Mouse (Mus musculus): Measurements from ENCODE around the gene Rtbdn. TPM values are rescaled to one million over a fixed set of nuclear protein-coding genes. Genes with fewer than 3 reads are reported as not detected.

Gene Rtbdn
- polyA plus RNA-seq (2014; fragmentation: Illumina TruSeq; extraction: RNeasy Lipid Tissue Mini Kit (QIAGEN cat#74804)) = not detected

GRCm38 (mm10) chr8:84946528-84947240 is at the start of gene Rtbdn:
Rtbdn (plus strand) TSS chr8:84946991.

GRCm38 (mm10) chr8:84901752-84902151 is 45.0 kb upstream of the Rtbdn start, which contains the start of gene Klf1:
Klf1 (plus strand) TSS chr8:84901928.

GRCm38 (mm10) chr8:84908421-84909161 is 38.2 kb upstream of the Rtbdn start, which contains the start of gene Dnase2a:
Dnase2a (plus strand) TSS chr8:84908560.

GRCm38 (mm10) chr8:84936962-84937546 is 9.7 kb upstream of the Rtbdn start, which contains the start of gene Mast1:
Mast1 (minus strand) TSS chr8:84937359.

GRCm38 (mm10) chr8:84969241-84970134 is 22.7 kb downstream of the Rtbdn start, which contains the start of the genes Gm49661, Prdx2 and Rnaseh2a:
Gm49661 (minus strand) TSS chr8:84969433.
Prdx2 (plus strand) TSS chr8:84969587.
Rnaseh2a (minus strand) TSS chr8:84969767.

GRCm38 (mm10) chr8:84978248-84978940 is 31.6 kb downstream of the Rtbdn start, which contains the start of gene Junb:
Junb (minus strand) TSS chr8:84978718.

GRCm38 (mm10) chr8:84990349-84990748 is 43.6 kb downstream of the Rtbdn start, which contains the start of gene Hook2:
Hook2 (plus strand) TSS chr8:84990603.

Other genes starting within 250 kb of the Rtbdn start
- not detected for gene Lyl1, start 245.5 kb upstream of the Rtbdn start, polyA plus RNA-seq (2014; fragmentation: Illumina TruSeq; extraction: RNeasy Lipid Tissue Mini Kit (QIAGEN cat#74804))
- not detected for gene G430095P16Rik, start 224.0 kb upstream of the Rtbdn start, polyA plus RNA-seq (2014; fragmentation: Illumina TruSeq; extraction: RNeasy Lipid Tissue Mini Kit (QIAGEN cat#74804))
- 44.0 TPM for gene Nfix, start 146.6 kb upstream of the Rtbdn start, polyA plus RNA-seq (2014; fragmentation: Illumina TruSeq; extraction: RNeasy Lipid Tissue Mini Kit (QIAGEN cat#74804))
- 2.4 TPM for gene Dand5, start 124.2 kb upstream of the Rtbdn start, polyA plus RNA-seq (2014; fragmentation: Illumina TruSeq; extraction: RNeasy Lipid Tissue Mini Kit (QIAGEN cat#74804))
- 1.1 TPM for gene Gadd45gip1, start 115.5 kb upstream of the Rtbdn start, polyA plus RNA-seq (2014; fragmentation: Illumina TruSeq; extraction: RNeasy Lipid Tissue Mini Kit (QIAGEN cat#74804))
- gene Rad23a, start 106.3 kb upstream of the Rtbdn start, polyA plus RNA-seq (2014; fragmentation: Illumina TruSeq; extraction: RNeasy Lipid Tissue Mini Kit (QIAGEN cat#74804)) = 3.2 TPM
- gene Calr, start 100.1 kb upstream of the Rtbdn start, polyA plus RNA-seq (2014; fragmentation: Illumina TruSeq; extraction: RNeasy Lipid Tissue Mini Kit (QIAGEN cat#74804)) = 1,005 TPM
- 4.1 TPM for gene Farsa, start 90.0 kb upstream of the Rtbdn start, polyA plus RNA-seq (2014; fragmentation: Illumina TruSeq; extraction: RNeasy Lipid Tissue Mini Kit (QIAGEN cat#74804))
- gene Syce2, start 74.9 kb upstream of the Rtbdn start, polyA plus RNA-seq (2014; fragmentation: Illumina TruSeq; extraction: RNeasy Lipid Tissue Mini Kit (QIAGEN cat#74804)) = 32.4 TPM
- gene Gcdh, start 53.1 kb upstream of the Rtbdn start, polyA plus RNA-seq (2014; fragmentation: Illumina TruSeq; extraction: RNeasy Lipid Tissue Mini Kit (QIAGEN cat#74804)) = 32.8 TPM
- not detected for gene Klf1, start 45.1 kb upstream of the Rtbdn start, polyA plus RNA-seq (2014; fragmentation: Illumina TruSeq; extraction: RNeasy Lipid Tissue Mini Kit (QIAGEN cat#74804))
- 2.5 TPM for gene Dnase2a, start 38.4 kb upstream of the Rtbdn start, polyA plus RNA-seq (2014; fragmentation: Illumina TruSeq; extraction: RNeasy Lipid Tissue Mini Kit (QIAGEN cat#74804))
- not detected for gene Mast1, start 9.6 kb upstream of the Rtbdn start, polyA plus RNA-seq (2014; fragmentation: Illumina TruSeq; extraction: RNeasy Lipid Tissue Mini Kit (QIAGEN cat#74804))
- not detected for gene Gm49661, start 22.4 kb downstream of the Rtbdn start, polyA plus RNA-seq (2014; fragmentation: Illumina TruSeq; extraction: RNeasy Lipid Tissue Mini Kit (QIAGEN cat#74804))
- gene Prdx2, start 22.6 kb downstream of the Rtbdn start, polyA plus RNA-seq (2014; fragmentation: Illumina TruSeq; extraction: RNeasy Lipid Tissue Mini Kit (QIAGEN cat#74804)) = 36.9 TPM
- 2.6 TPM for gene Rnaseh2a, start 22.8 kb downstream of the Rtbdn start, polyA plus RNA-seq (2014; fragmentation: Illumina TruSeq; extraction: RNeasy Lipid Tissue Mini Kit (QIAGEN cat#74804))
- gene Junb, start 31.7 kb downstream of the Rtbdn start, polyA plus RNA-seq (2014; fragmentation: Illumina TruSeq; extraction: RNeasy Lipid Tissue Mini Kit (QIAGEN cat#74804)) = 0.34 TPM
- gene Hook2, start 43.6 kb downstream of the Rtbdn start, polyA plus RNA-seq (2014; fragmentation: Illumina TruSeq; extraction: RNeasy Lipid Tissue Mini Kit (QIAGEN cat#74804)) = 2.3 TPM
- not detected for gene Best2, start 67.5 kb downstream of the Rtbdn start, polyA plus RNA-seq (2014; fragmentation: Illumina TruSeq; extraction: RNeasy Lipid Tissue Mini Kit (QIAGEN cat#74804))
- 6.7 TPM for gene Asna1, start 78.3 kb downstream of the Rtbdn start, polyA plus RNA-seq (2014; fragmentation: Illumina TruSeq; extraction: RNeasy Lipid Tissue Mini Kit (QIAGEN cat#74804))
- 5.3 TPM for gene Trir, start 79.8 kb downstream of the Rtbdn start, polyA plus RNA-seq (2014; fragmentation: Illumina TruSeq; extraction: RNeasy Lipid Tissue Mini Kit (QIAGEN cat#74804))
- 14.1 TPM for gene Tnpo2, start 89.9 kb downstream of the Rtbdn start, polyA plus RNA-seq (2014; fragmentation: Illumina TruSeq; extraction: RNeasy Lipid Tissue Mini Kit (QIAGEN cat#74804))
- gene Fbxw9, start 113.1 kb downstream of the Rtbdn start, polyA plus RNA-seq (2014; fragmentation: Illumina TruSeq; extraction: RNeasy Lipid Tissue Mini Kit (QIAGEN cat#74804)) = 1.5 TPM
- gene Gm5741, start 121.0 kb downstream of the Rtbdn start, polyA plus RNA-seq (2014; fragmentation: Illumina TruSeq; extraction: RNeasy Lipid Tissue Mini Kit (QIAGEN cat#74804)) = not detected
- gene Dhps, start 124.8 kb downstream of the Rtbdn start, polyA plus RNA-seq (2014; fragmentation: Illumina TruSeq; extraction: RNeasy Lipid Tissue Mini Kit (QIAGEN cat#74804)) = 19.0 TPM
- 2.8 TPM for gene Wdr83os, start 133.7 kb downstream of the Rtbdn start, polyA plus RNA-seq (2014; fragmentation: Illumina TruSeq; extraction: RNeasy Lipid Tissue Mini Kit (QIAGEN cat#74804))
- 1.00 TPM for gene Wdr83, start 134.3 kb downstream of the Rtbdn start, polyA plus RNA-seq (2014; fragmentation: Illumina TruSeq; extraction: RNeasy Lipid Tissue Mini Kit (QIAGEN cat#74804))
- gene Man2b1, start 136.3 kb downstream of the Rtbdn start, polyA plus RNA-seq (2014; fragmentation: Illumina TruSeq; extraction: RNeasy Lipid Tissue Mini Kit (QIAGEN cat#74804)) = 6.1 TPM
- 11.3 TPM for gene Zfp791, start 176.1 kb downstream of the Rtbdn start, polyA plus RNA-seq (2014; fragmentation: Illumina TruSeq; extraction: RNeasy Lipid Tissue Mini Kit (QIAGEN cat#74804))
- gene Cks1brt, start 204.9 kb downstream of the Rtbdn start, polyA plus RNA-seq (2014; fragmentation: Illumina TruSeq; extraction: RNeasy Lipid Tissue Mini Kit (QIAGEN cat#74804)) = not detected

Data from ovary, adult 10 weeks (tissue).